Mouse (Mus musculus): ENCODE measurements around the gene Ggnbp2.

DNA sequence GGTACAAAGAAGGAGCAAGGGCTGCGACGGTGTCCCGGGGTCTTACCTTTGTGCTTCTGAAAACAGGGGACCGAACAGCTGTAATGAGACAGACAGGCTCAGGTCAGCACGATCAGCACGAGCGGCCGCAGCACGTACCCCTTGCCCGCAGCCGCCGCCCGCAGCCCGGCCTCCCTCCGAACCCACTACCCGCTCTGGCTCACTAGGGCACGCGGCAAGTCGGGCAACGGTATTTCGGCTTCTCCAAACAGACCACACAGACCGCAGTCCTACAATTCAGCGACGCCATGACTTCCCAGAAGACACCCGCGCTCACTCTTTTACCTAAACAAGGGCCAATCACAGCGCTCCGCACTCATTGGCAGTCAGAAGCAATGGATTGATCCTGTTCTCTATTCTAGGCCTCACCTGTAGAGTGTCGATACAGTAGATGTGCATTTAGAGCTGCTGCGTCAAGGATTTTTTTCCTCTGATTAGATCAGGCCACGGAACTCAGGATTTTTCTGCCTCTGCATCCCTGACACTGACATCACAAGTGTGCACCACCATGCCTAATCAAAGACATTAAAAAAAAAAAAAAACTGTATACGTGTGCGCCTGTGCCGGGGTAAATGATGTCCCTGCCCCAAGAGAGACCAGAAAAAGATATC, 45.6 kb upstream of the Ggnbp2 start, which contains the start of gene Znhit3:
- peak; percentile 25; the same call in 1 of the 2 replicates for TF ChIP-seq POLR2A (IDR thresholded peaks at IDR 0.05; ENCODE audit: borderline replicate concordance, control insufficient read depth, low read depth, low read length)
- no peak for TF ChIP-seq CTCF (IDR thresholded peaks at IDR 0.05; ENCODE audit: control insufficient read depth, insufficient read depth, low read length)
